Mouse (Mus musculus) liver (tissue): ENCODE measurements around the gene Minpp1.

Experiments used
- DNase-seq: peaks from one replicate; pipeline ENCODE4 v3.0.0-alpha.2; 2020; ENCODE audit warnings: mixed read lengths

Gene Minpp1

DNA sequence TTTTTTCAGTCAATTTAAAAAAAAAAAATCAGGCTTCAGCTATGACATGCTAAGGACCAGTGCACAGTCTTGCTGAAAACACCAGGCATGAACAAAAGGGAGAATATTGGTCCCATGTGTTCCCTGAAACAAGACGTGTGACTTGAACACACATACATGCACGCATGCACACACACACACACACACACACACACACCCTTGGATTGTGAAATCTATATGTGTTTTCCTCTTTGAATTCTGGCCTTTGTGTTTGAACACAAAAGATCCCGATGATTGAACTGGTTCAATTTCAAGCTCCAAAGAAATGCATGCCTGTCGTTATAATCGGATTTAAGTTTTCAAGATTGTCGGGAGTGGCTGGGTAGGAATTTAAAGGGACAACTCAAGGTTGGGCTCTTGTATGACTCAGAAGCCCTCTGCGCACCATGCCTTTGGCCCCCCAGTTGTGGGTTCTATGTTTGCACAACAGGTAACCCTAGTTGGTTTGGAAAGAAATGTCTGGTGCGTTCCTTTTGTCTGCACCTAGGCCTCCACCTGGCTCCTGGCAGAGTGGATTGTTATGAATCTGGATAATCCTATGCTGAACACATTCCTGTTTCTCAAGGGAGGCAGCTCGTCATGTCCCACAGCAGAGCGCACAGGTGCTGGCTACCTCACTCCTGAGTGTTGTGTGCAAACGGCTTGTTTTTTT lies 43.8 kb downstream of the Minpp1 start:
- no peak for DNase-seq

DNA sequence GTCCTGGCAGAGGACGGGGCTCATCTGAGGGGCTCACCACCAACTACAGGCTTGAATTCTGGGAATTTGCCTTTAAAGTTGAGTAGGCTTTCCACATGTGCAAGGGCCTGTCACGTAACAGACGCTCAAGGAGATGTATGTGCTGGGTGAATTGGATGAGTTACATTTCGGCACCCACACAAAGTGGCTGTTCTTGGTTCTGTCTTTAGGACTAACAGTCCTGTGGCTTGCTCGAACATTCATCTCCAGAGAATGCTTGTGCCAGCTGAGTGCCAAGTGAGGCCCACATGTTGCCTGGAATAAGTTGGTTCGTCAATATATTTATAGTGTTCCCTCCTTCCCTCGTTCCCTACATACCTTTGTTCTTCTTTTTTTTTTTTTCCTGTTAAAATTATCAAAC lies 44.7 kb downstream of the Minpp1 start:
- no peak for DNase-seq

DNA sequence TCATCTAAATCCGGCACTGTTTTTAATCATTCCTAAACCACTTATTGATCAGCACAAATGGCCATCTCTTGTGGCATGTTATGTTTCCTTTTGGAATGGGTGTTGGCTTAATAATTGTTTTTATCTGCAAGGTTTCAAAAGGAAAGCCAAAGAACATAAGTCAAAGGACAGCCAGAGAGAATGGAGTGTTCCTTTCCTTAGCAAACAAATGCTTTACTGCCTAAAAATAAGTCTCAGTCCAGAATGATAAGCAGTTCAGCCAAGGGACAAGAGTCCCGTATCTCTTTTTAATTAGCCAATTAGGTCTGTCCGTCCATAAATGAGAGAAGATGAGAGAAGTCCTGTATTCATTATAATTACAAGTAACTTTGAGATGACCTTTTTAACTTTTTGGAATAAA lies 46.8 kb downstream of the Minpp1 start:
- no peak for DNase-seq

DNA sequence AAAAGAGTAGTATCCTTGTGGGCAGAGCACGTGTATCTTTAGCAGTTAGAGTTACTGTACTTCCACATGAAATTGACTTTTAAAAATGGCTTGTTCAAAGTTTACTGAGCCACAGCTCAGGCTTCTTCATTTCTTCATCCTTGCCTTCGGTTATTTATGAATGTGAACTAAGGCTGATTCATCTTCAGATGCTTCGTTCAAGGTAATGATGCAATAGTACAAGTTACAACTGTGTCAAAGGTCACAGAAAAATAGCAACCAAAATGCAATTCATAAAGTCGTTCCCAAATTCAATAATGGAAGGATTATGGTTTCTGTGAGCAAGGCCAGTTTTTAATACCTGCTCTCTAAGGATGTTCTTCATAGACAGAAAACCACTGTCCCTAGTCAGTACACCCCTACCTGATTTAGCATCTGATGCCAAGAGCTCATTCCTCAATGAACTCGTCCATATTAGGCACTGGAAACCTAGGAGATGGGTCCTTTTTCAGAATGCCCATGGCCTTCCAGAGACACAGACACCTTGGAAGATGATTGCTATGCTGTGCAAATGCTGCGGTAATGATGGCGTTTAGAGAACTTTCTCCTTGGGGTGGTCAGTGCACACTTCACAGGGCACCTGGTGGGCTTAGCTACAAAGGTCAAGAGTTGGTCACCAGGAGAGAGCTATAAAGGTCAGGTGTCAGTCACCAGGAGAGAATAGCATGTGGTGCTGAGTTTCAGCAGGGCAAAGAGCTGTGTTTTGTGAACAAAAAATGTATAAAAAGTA lies 47.4 kb downstream of the Minpp1 start:
- no peak for DNase-seq

DNA sequence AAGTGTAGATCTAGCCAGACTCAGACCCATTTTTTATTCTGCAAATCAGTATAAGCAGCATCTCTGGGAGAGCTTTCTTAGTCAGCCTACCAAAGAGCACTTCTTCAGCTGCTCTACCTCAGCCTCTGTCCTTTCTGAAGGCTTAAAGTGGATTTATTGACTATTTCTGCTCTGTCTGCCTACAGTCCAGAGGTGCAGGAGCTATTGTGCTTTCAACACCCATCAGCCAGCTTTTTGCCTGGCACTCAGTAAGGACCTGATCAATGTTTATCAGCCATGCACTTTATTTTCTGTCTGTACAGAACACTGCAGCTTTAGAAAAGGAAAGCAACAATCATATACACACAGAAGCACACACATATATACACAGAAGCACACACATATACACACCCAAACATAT lies 49.3 kb downstream of the Minpp1 start:
- no peak for DNase-seq

DNA sequence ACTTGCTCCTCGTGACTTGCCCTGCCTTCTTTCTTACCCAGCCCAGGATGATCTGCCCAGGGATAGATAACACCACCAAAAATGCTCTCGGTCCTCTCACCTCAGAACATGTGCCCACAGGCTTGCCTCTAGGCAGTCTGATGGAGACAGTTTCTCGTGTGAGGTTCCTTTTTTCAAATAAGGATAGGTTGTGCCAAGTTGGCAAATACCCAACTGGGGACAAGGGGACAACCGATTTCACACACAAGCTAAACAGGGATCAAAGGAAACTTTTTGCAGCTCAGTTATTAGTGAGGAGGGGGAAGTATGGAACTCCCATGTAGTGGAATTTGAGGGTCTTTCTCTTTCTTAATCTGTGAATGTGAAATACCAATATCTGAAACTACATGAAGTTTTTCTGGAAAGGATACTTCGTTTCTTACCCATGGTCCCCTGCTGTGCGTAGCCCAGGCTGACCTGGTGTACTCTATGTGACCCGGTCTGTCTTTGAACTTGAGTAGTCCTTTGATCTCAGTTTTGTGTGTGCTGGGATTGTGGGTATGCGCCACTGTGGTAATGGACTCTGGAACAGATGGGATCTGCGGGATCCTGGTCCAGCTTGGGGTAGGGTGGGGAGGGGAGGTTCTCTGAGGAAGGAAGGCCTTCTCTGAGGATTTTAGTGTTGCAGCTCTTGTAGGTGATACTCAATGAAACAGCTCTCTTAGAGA lies 57.4 kb downstream of the Minpp1 start:
- DNase-seq, result no peak

DNA sequence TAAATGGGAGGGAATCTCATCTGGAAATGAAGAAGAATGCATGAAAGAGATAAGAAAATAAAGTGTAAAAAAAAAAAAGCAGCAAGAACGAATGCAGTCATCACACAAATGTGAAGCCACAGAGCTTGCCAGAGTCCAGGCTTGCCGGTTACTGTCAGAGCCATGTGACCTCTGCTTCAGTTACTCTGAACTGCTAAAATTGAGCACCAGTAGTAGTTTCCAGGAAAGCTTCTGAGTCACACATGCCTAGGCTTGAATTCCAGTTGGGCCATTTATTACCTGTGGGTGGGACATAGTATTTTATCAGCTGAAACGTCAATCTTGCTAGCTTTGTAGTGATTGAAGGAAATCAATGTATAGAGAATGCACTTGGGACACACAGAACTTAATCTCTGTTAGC lies 61.8 kb downstream of the Minpp1 start:
- no peak for DNase-seq

DNA sequence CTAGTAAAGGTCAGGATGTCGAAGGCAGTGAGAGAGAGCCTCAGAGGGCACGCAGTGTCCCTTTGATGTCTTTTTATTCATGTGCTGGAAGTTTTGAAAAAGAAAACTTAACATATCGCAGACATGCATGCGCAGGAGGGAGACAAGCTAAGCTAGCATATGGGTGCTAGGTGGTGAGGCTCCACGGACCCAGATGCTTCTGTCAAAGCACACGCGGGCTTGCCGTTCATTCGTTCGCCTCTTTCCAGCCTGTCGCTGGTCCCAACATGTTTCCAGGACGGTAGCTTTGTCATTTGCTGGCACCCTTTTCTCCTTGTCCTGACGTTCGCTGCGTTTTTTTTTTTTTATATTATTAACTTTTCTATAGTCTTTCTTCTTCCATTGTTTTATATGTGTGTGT lies 62.6 kb downstream of the Minpp1 start:
- no peak for DNase-seq

DNA sequence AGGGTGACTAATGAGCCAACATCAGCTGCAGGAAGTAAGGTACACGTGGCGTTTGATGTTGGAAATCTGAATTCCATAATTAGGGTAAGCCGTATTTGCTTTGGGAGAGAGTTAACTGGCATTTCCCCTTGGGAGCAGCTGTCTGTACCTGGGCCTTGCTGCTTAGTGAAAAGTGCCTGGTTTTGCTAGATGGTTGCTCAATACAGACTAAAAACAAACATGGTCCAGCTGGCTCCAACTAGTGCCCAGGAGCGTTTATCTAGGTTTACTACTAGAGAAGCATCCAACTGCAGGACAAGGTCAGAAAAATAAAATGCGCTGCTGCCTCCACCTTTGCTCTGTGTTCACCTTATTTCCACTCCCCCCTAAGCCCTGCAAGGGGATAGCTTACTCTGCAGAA lies 64.9 kb downstream of the Minpp1 start:
- DNase-seq, result no peak

DNA sequence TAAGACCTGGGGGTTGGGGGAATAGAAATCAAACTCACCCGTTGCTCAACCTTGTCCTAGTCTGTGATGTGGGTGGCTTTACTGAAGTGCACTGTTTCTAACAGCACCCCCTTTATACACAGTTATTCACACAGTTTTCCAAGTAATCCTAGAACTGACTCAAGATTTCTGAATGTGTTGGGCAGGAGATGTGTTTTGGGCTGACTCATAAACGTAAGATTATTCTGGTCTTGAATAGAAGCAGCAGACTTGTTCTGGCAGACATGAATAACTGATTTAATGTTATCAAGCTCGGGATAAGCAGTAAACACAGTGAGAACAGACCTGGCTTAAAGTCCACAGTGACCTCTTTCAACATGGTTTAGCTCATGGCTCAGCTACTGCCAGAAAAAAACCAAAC lies 65.9 kb downstream of the Minpp1 start:
- DNase-seq, result no peak

DNA sequence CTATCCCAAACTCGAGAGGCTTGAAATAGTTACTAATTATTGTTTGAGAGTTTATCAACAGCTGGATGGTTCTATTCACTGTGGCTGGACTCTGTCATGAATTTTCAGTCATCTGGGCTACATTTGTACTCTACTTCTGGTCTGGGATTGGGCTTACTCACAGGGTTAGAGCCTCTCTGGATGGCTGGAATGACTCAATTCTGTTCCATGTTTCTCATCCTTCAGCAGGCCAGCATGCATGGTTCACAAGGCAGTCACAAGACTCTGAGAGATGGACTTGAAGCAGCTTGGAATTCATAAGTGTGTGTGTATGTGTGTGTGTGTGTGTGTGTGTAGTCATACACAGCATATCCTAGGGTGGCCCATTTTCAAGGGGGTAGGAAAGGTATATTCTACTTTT lies 66.5 kb downstream of the Minpp1 start:
- DNase-seq, result no peak

DNA sequence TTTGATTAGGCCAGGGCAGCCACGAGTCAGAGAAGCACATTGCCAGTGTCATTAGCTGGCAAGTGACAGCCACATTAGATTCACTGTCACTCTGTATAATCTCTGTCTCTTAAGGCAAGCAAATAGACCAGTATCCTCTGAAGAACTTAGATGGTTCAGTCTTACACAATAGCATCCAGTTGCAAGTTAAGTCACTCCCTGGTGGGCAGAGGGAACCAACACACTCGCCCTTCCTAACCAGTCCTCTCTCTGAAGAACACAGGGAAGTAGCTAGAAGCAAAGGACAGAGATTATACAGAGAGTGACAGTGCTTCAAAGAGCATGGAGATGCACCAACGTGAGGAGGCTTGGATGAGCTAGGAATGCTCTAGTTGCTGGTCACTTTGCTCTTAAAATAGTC lies 67.7 kb downstream of the Minpp1 start:
- no peak for DNase-seq

DNA sequence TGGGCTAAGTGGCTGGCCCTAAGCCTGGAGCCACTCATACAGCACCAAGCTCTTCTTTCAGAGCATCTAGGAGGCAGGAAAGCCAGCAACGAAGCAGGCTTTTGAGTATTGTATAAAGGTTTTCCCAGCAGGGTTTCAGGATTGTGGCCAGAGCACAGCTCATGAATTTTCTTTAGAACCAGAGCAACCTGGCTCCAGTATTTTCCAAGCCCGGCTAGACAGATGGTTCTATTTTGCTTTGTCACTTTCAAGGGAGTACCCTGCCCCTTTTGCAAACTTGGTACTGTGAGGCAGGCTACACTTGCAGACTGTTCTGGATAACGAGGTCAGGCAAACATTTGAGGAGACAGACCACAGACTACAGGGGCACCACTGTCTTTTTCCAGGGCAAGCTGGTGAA lies 69.7 kb downstream of the Minpp1 start:
- no peak for DNase-seq
